Mouse (Mus musculus) left cerebral cortex, adult 8-10 months (tissue): Measurements from ENCODE around the gene Clstn2. TPM values are rescaled to one million over a fixed set of nuclear protein-coding genes. Genes with fewer than 3 reads are reported as not detected.
A peak's percentile ranks its signal among the peaks of the same experiment; 100 is the strongest.

Source experiments
- DNase-seq, 2 experiments: peaks; one replicate each; pipeline ENCODE4 v3.0.0; 2022; ENCODE audit warnings: low spot score in 2 of 2
- total RNA-seq, 4 experiments: library from RNA; stranded (reverse); gene quantifications; 2 replicates each; pipeline ENCODE4 v1.2.4; 2022

Clstn2 gene
- total RNA-seq, 4 experiments from 2014 or later: 66.8 to 74.5 (median 71.9) TPM

- DNase-seq: no peak
These were observed 79.1 kb downstream of the Clstn2 start for GRCm38 (mm10) chr9:97953746-97954359.

GRCm38 (mm10) chr9:97950378-97951006 lies 82.5 kb downstream of the Clstn2 start:
- DNase-seq: no peak

GRCm38 (mm10) chr9:97919326-97919725 lies 113.7 kb downstream of the Clstn2 start:
- no peak for DNase-seq

- no peak for DNase-seq
These were observed 141.6 kb downstream of the Clstn2 start for GRCm38 (mm10) chr9:97891415-97891814.

- DNase-seq: peak in 1 of 2 experiments; percentile 82
These were observed 149.6 kb downstream of the Clstn2 start for GRCm38 (mm10) chr9:97883336-97883735.

GRCm38 (mm10) chr9:97867013-97867700 lies 165.8 kb downstream of the Clstn2 start:
- DNase-seq: no peak

GRCm38 (mm10) chr9:97852859-97853258 lies 180.1 kb downstream of the Clstn2 start:
- no peak for DNase-seq

GRCm38 (mm10) chr9:97847873-97848838 lies 184.8 kb downstream of the Clstn2 start:
- no peak for DNase-seq

GRCm38 (mm10) chr9:97842054-97842453 lies 190.9 kb downstream of the Clstn2 start:
- no peak for DNase-seq

GRCm38 (mm10) chr9:97831216-97831615 lies 201.8 kb downstream of the Clstn2 start:
- DNase-seq: no peak

GRCm38 (mm10) chr9:97829919-97830318 lies 203.1 kb downstream of the Clstn2 start:
- no peak for DNase-seq

- DNase-seq: no peak
These were observed 205.3 kb downstream of the Clstn2 start for GRCm38 (mm10) chr9:97827689-97828088.

- DNase-seq: no peak
These were observed 206.7 kb downstream of the Clstn2 start for GRCm38 (mm10) chr9:97826077-97826947.

- DNase-seq: no peak
These were observed 215.9 kb downstream of the Clstn2 start for GRCm38 (mm10) chr9:97817116-97817515.

- DNase-seq: no peak
These were observed 216.7 kb downstream of the Clstn2 start for GRCm38 (mm10) chr9:97816143-97816805.

- DNase-seq: no peak
These were observed 219.8 kb downstream of the Clstn2 start for GRCm38 (mm10) chr9:97813157-97813556.

GRCm38 (mm10) chr9:97807031-97807430 lies 225.9 kb downstream of the Clstn2 start:
- no peak for DNase-seq

- DNase-seq: no peak
These were observed 239.3 kb downstream of the Clstn2 start for GRCm38 (mm10) chr9:97793661-97794060.

GRCm38 (mm10) chr9:97788151-97788670 lies 244.8 kb downstream of the Clstn2 start:
- DNase-seq: no peak
